Mouse (Mus musculus) C2C12 (cell line): Measurements from ENCODE around the gene Acpp.

Experiments used
- CTCF ChIP-seq: IDR thresholded peaks from one replicate; pipeline ENCODE4 v1.5.1; 2011; ENCODE audit not compliant: control insufficient read depth, insufficient read depth, insufficient read length
- MYOD1 ChIP-seq: IDR thresholded peaks from one replicate; pipeline ENCODE4 v1.6.1; 2011; ENCODE audit warnings: low read depth; ENCODE audit not compliant: control insufficient read depth, insufficient read length

GRCm38 (mm10) chr9:104373253-104373652 lies 35.7 kb upstream of the Acpp start:
- peak; percentile 31 for TF ChIP-seq CTCF
- TF ChIP-seq MYOD1: no peak
